Mouse (Mus musculus): ENCODE measurements around the gene Mthfr.
A peak's percentile ranks its signal among the peaks of the same experiment; 100 is the strongest.

Mthfr gene

GRCm38 (mm10) chr4:148065702-148066400 is 27.0 kb downstream of the Mthfr start:
- DNase-seq (ENCODE audit: low read depth, low spot score): no peak

GRCm38 (mm10) chr4:148066401-148066744 is 27.5 kb downstream of the Mthfr start:
- no peak for DNase-seq (ENCODE audit: low read depth, low spot score)

GRCm38 (mm10) chr4:148067346-148067745 is 28.5 kb downstream of the Mthfr start:
- DNase-seq (ENCODE audit: low read depth, low spot score): no peak

- no peak for DNase-seq (ENCODE audit: low read depth, low spot score)
Observed at GRCm38 (mm10) chr4:148069602-148070218, 30.8 kb downstream of the Mthfr start.

- DNase-seq (ENCODE audit: low read depth, low spot score): no peak
Observed at GRCm38 (mm10) chr4:148071508-148071907, 32.6 kb downstream of the Mthfr start.

GRCm38 (mm10) chr4:148074521-148075189 is 35.8 kb downstream of the Mthfr start:
- peak; percentile 67 for DNase-seq (ENCODE audit: low read depth, low spot score)

GRCm38 (mm10) chr4:148075259-148075658 is 36.4 kb downstream of the Mthfr start:
- DNase-seq (ENCODE audit: low read depth, low spot score): peak; percentile 83

- no peak for DNase-seq (ENCODE audit: low read depth, low spot score)
Observed at GRCm38 (mm10) chr4:148075881-148076280, 37.0 kb downstream of the Mthfr start.

- no peak for DNase-seq (ENCODE audit: low read depth, low spot score)
Observed at GRCm38 (mm10) chr4:148079212-148079611, 40.3 kb downstream of the Mthfr start.

GRCm38 (mm10) chr4:148079944-148080596 is 41.2 kb downstream of the Mthfr start:
- no peak for DNase-seq (ENCODE audit: low read depth, low spot score)

- no peak for DNase-seq (ENCODE audit: low read depth, low spot score)
Observed at GRCm38 (mm10) chr4:148080597-148080973, 41.7 kb downstream of the Mthfr start.

GRCm38 (mm10) chr4:148081201-148081600 is 42.3 kb downstream of the Mthfr start:
- no peak for DNase-seq (ENCODE audit: low read depth, low spot score)

- peak; percentile 75 for DNase-seq (ENCODE audit: low read depth, low spot score)
Observed at GRCm38 (mm10) chr4:148082257-148083044, 43.6 kb downstream of the Mthfr start.

GRCm38 (mm10) chr4:148083176-148083899 is 44.5 kb downstream of the Mthfr start:
- DNase-seq (ENCODE audit: low read depth, low spot score): no peak

- no peak for DNase-seq (ENCODE audit: low read depth, low spot score)
Observed at GRCm38 (mm10) chr4:148084261-148084714, 45.4 kb downstream of the Mthfr start.

GRCm38 (mm10) chr4:148085131-148085906 is 46.4 kb downstream of the Mthfr start:
- no peak for DNase-seq (ENCODE audit: low read depth, low spot score)

- no peak for DNase-seq (ENCODE audit: low read depth, low spot score)
Observed at GRCm38 (mm10) chr4:148085907-148086305, 47.0 kb downstream of the Mthfr start.

GRCm38 (mm10) chr4:148087091-148087906 is 48.4 kb downstream of the Mthfr start:
- peak; percentile 15 for DNase-seq (ENCODE audit: low read depth, low spot score)

- peak; percentile 94 for DNase-seq (ENCODE audit: low read depth, low spot score)
Observed at GRCm38 (mm10) chr4:148087907-148088527, 49.1 kb downstream of the Mthfr start, which contains the start of gene Agtrap. Gene Agtrap (minus strand): TSS chr4:148088031.
